Mouse (Mus musculus) heart, embryonic 10.5 days (tissue): ENCODE measurements around the gene Pknox2. TPM values are rescaled to one million over a fixed set of nuclear protein-coding genes. Genes with fewer than 3 reads are reported as not detected.

Experiments
- DNase-seq: peaks from one replicate; pipeline ENCODE4 v3.0.0-alpha.2; 2017; ENCODE audit warnings: low spot score
- H3K27ac ChIP-seq: fragments of 300-500 bp; sonication (generic); 2 replicates; pipeline ENCODE4 v1.5.1; 2016; ENCODE audit warnings: mild to moderate bottlenecking
- H3K27me3 ChIP-seq: fragments of 300-500 bp; sonication (generic); 2 replicates; pipeline ENCODE4 v1.6.1; 2016; ENCODE audit warnings: mild to moderate bottlenecking; ENCODE audit not compliant: poor library complexity, insufficient read depth, severe bottlenecking
- H3K36me3 ChIP-seq: fragments of 300-500 bp; sonication (generic); 2 replicates; pipeline ENCODE4 v1.6.1; 2016; ENCODE audit warnings: mild to moderate bottlenecking, moderate library complexity
- H3K4me1 ChIP-seq: fragments of 300-500 bp; sonication (generic); 2 replicates; pipeline ENCODE4 v1.6.1; 2016; ENCODE audit warnings: mild to moderate bottlenecking
- H3K4me3 ChIP-seq: fragments of 300-500 bp; sonication (generic); 2 replicates; pipeline ENCODE4 v1.5.1; 2016; ENCODE audit warnings: mild to moderate bottlenecking, moderate library complexity
- H3K9me3 ChIP-seq: fragments of 300-500 bp; sonication (generic); 2 replicates; pipeline ENCODE4 v1.6.1; 2016; ENCODE audit warnings: mild to moderate bottlenecking, moderate library complexity
- WGBS: fragments of 180-500 bp; shearing (Covaris S2); methylation state at CpG from one replicate; pipeline ENCODE4 v1.1.7; 2016; 5-methylcytosine and 5-hydroxymethylcytosine counted together
- polyA plus RNA-seq: library from polyadenylated mRNA; unstranded; fragments of >200 nt; fragmentation: Nextera tagmentation; extraction: Ambion mirVana; gene quantifications from 2 replicates; pipeline ENCODE4 v1.2.1, GENCODE M21; 2016

Pknox2 gene
- polyA plus RNA-seq, 1 experiment from 2014 or later = 9.1 TPM

- Histone ChIP-seq H3K9me3 (no peaks in the 10 kb centered on the region), H3K27me3 (no peaks in the 10 kb centered on the region), H3K4me3 (no peak overlapping the region), H3K4me1 (peaks cover 5% of the 10 kb centered on the region; the same call in 1 of the 2 replicates), H3K27ac (no peak overlapping the region), H3K36me3 (no peaks in the 10 kb centered on the region)
- WGBS = 88% methylated on average over 10 of the region's 10 CpGs
- DNase-seq = no peak
Observed at GRCm38 (mm10) chr9:37082246-37082645, 65.0 kb downstream of the Pknox2 start.

DNA sequence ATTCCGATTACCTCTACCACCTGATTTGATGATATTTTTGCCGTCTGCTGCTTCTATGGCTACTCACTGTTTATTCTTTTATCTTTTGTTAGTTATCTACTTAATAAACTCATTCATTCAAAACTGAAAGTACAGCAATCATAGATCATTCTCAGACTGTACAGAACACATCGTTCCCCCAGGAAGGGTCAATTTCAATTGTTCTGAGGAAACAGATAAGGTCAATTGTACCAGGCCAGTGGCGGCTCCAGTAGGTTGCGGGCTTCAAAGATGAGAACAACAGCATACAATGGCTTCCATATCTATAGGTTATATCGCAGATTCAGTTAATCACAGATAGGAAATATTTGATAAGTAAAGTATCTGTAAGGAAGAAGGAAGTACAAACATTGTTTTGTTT, 66.9 kb downstream of the Pknox2 start:
- 85% methylated on average over 6 of the region's 6 CpGs for WGBS
- no peak for DNase-seq
- Histone ChIP-seq H3K4me1 (peaks cover 12% of the 10 kb centered on the region), H3K4me3 (no peak overlapping the region), H3K36me3 (no peaks in the 10 kb centered on the region), H3K9me3 (no peaks in the 10 kb centered on the region), H3K27ac (no peak overlapping the region), H3K27me3 (no peaks in the 10 kb centered on the region)

DNA sequence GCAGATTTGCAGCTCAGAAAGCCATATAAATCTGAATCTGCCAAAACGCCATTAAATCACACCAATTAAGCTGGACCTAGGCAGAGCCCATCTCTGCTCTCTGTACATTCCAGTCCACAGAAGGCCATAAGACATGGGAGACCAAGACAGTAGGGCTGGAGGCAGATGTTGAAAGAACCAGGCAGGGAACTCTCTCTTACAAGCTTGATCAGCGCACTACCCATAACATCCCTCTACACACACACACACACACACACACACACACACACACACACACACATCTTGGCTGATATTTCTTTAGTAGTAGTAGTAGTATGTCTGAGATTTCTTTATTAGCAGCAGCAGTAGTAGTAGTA, 70.2 kb downstream of the Pknox2 start:
- no peak overlapping the region for H3K4me3 ChIP-seq
- 0 out of 2 replicates have a peak, but pooled peaks cover 5% of the 10 kb centered on the region for H3K27me3 ChIP-seq
- H3K27ac ChIP-seq = no peak overlapping the region
- no peak for DNase-seq
- H3K36me3 ChIP-seq = no peaks in the 10 kb centered on the region
- WGBS = 64% methylated on average over 2 of the region's 2 CpGs
- H3K4me1 ChIP-seq = peaks cover 15% of the 10 kb centered on the region
- no peaks in the 10 kb centered on the region for H3K9me3 ChIP-seq

- Histone ChIP-seq H3K27me3 (0 out of 2 replicates have a peak, but pooled peaks cover 5% of the 10 kb centered on the region), H3K36me3 (no peaks in the 10 kb centered on the region), H3K27ac (no peak overlapping the region), H3K4me3 (no peak overlapping the region; the same call in 1 of the 2 replicates), H3K4me1 (peaks cover 15% of the 10 kb centered on the region), H3K9me3 (no peaks in the 10 kb centered on the region)
- WGBS = 18% methylated on average over 15 of the region's 15 CpGs
- DNase-seq = no peak
Observed at GRCm38 (mm10) chr9:37076386-37077062, 70.7 kb downstream of the Pknox2 start.

GRCm38 (mm10) chr9:37075903-37076302, 71.3 kb downstream of the Pknox2 start:
- no peak overlapping the region for H3K4me3 ChIP-seq
- no peak overlapping the region for H3K27ac ChIP-seq
- no peaks in the 10 kb centered on the region for H3K36me3 ChIP-seq
- WGBS = 59% methylated on average over 4 of the region's 4 CpGs
- peaks cover 15% of the 10 kb centered on the region for H3K4me1 ChIP-seq
- no peak for DNase-seq
- no peaks in the 10 kb centered on the region for H3K9me3 ChIP-seq
- 0 out of 2 replicates have a peak, but pooled peaks cover 5% of the 10 kb centered on the region for H3K27me3 ChIP-seq

DNA sequence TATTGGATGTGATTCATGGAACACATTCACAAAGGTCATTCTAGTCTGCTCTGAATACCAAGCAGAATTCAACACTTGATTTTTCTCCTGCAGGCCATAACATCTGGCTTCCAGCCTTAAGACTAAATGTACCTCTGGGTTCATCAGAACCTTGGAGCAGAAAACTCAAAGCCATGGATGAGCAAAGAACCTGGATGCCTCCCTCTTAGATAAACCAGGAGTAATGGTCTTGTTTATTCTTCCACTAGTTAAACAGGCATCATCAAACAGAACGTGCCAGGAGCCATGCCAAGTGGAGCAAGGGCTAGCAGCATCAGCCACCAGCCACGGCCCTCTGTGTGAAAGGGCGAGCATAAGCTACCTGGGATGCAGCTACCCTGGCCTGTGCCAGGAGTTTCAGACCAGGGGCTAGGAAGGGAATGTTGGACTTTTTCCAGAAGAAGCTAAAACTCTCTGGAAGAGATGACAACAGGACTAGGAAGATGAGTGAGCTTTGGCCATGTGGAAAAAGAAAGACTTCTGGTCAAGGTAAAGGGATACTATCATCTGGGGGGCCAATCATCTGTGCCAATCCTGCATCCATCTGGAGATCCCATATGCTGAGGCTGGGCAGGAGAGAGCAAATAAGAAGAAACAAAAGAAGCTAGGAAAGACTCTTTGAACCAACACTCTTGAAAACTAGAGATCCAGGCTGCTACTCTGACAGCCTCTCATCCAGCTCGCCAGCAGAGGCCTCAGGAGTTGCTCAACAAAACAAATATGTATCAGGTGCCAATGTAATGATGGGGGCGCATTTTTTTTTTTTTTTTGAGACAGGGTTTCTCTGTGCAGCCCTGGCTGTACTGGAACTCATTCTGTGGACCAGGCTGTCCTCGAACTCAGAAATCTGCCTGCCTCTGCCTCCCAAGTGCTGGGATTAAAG, 77.6 kb downstream of the Pknox2 start:
- Histone ChIP-seq H3K9me3 (no peaks in the 10 kb centered on the region), H3K36me3 (no peaks in the 10 kb centered on the region), H3K27me3 (no peaks in the 10 kb centered on the region), H3K4me3 (no peak overlapping the region), H3K4me1 (no peaks in the 10 kb centered on the region; the same call in 1 of the 2 replicates), H3K27ac (no peak overlapping the region)
- no peak for DNase-seq
- WGBS = 83% methylated on average over 6 of the region's 6 CpGs

DNA sequence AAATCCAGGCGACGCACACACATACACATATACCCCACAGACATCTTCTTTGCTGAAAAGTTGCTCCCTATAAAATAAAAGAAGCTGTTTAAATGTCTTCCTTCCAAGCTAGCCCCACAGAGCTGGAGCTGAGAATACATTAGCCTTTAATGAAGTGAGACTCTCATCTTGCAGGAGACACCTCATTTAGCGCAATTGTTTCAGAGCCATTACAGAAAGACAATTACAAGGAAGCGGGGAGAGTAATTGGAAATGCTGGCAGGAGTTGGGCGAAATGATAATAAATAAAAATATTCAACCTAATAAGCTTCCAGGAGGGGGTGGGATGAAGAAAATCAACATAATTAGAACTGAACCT, 79.8 kb downstream of the Pknox2 start:
- DNase-seq = no peak
- Histone ChIP-seq H3K4me1 (no peaks in the 10 kb centered on the region; the same call in 1 of the 2 replicates), H3K4me3 (no peak overlapping the region), H3K36me3 (no peaks in the 10 kb centered on the region), H3K9me3 (no peaks in the 10 kb centered on the region), H3K27ac (no peak overlapping the region), H3K27me3 (no peaks in the 10 kb centered on the region)
- WGBS = 83% methylated on average over 5 of the region's 5 CpGs

GRCm38 (mm10) chr9:37066732-37067472, 80.3 kb downstream of the Pknox2 start:
- H3K36me3 ChIP-seq = no peaks in the 10 kb centered on the region
- WGBS = 77% methylated on average over 8 of the region's 8 CpGs

DNA sequence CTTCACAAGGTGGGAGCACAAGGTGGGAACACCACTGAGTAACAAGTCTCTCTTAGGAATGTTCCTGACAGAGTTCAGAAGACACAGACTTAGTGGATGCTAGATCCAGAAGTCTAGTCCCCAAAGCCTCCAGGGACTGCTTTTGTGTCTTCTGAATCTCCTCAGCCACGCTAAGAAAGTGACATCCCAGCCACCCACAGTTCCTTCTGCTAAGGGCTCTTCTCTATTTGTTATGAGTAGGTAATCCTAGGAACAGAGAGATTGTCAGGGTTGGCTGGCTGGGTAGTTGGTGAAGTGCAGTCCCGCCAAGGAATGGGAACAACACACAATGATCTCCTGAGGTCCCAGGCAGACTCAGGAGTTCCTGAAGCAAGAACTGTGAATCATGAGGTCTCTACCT, 85.6 kb downstream of the Pknox2 start:
- H3K27me3 ChIP-seq = no peaks in the 10 kb centered on the region
- WGBS = 58% methylated on average over 2 of the region's 2 CpGs
- H3K4me1 ChIP-seq = 0 out of 2 replicates have a peak, but pooled peaks cover 6% of the 10 kb centered on the region
- no peaks in the 10 kb centered on the region for H3K9me3 ChIP-seq
- no peak overlapping the region for H3K4me3 ChIP-seq
- H3K27ac ChIP-seq = no peak overlapping the region
- DNase-seq = no peak
- no peaks in the 10 kb centered on the region for H3K36me3 ChIP-seq

More at GRCm38 (mm10) chr9:37066732-37067472, 80.3 kb downstream of the Pknox2 start:
- no peaks in the 10 kb centered on the region for H3K9me3 ChIP-seq
- H3K27ac ChIP-seq = no peak overlapping the region
- H3K4me1 ChIP-seq = no peaks in the 10 kb centered on the region
- DNase-seq = no peak
- H3K27me3 ChIP-seq = no peaks in the 10 kb centered on the region
- no peak overlapping the region for H3K4me3 ChIP-seq

GRCm38 (mm10) chr9:37054703-37055102, 92.5 kb downstream of the Pknox2 start:
- Histone ChIP-seq H3K36me3 (no peaks in the 10 kb centered on the region), H3K27me3 (no peaks in the 10 kb centered on the region), H3K9me3 (no peaks in the 10 kb centered on the region), H3K4me3 (peak overlapping the region; percentile 42; the same call in 1 of the 2 replicates), H3K4me1 (peaks cover 30% of the 10 kb centered on the region), H3K27ac (peak overlapping the region; percentile 42)
- 26% methylated on average over 5 of the region's 5 CpGs for WGBS
- peak; percentile 77 for DNase-seq

- no peaks in the 10 kb centered on the region for H3K36me3 ChIP-seq
- 17% methylated on average over 21 of the region's 21 CpGs for WGBS
- peaks cover 30% of the 10 kb centered on the region for H3K4me1 ChIP-seq
- DNase-seq = peak; percentile 88
- H3K27ac ChIP-seq = peak overlapping the region; percentile 42
- no peaks in the 10 kb centered on the region for H3K9me3 ChIP-seq
- H3K4me3 ChIP-seq = peak overlapping the region; percentile 42
- no peaks in the 10 kb centered on the region for H3K27me3 ChIP-seq
Observed at GRCm38 (mm10) chr9:37053601-37054512, 93.3 kb downstream of the Pknox2 start.

DNA sequence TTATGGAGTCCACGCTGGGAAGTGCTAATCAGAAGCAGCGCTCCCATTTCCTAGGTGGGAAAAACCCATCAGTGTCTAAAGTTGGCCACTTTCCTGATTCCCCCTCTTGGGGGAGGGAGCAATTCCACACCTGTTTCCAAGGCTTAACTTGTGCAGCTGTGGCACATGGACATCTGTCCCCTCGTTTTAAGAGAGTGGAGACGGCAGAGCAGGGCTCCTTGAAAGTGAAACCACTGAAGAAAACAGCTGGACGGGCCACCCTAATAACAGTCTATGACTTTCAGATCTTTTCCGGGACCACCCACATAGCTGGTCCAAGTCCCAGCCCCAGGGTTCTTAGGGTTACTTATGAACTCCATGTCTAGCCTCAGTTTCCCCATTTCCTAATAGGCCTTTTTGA, 94.2 kb downstream of the Pknox2 start:
- H3K27ac ChIP-seq = peak overlapping the region; percentile 42; the same call in 1 of the 2 replicates
- WGBS = 41% methylated on average over 6 of the region's 6 CpGs
- H3K4me3 ChIP-seq = no peak overlapping the region
- no peaks in the 10 kb centered on the region for H3K27me3 ChIP-seq
- no peaks in the 10 kb centered on the region for H3K36me3 ChIP-seq
- no peaks in the 10 kb centered on the region for H3K9me3 ChIP-seq
- no peak for DNase-seq
- H3K4me1 ChIP-seq = peaks cover 30% of the 10 kb centered on the region
